Mouse (Mus musculus) kidney, embryonic 16.5 days (tissue): ENCODE measurements around the gene March2. TPM values are rescaled to one million over a fixed set of nuclear protein-coding genes. Genes with fewer than 3 reads are reported as not detected.

ENCODE experiments used
- ATAC-seq: fragments of 200-750 bp; cut with Nextera tagmentation; 2 replicates; pipeline ENCODE4 v1.8.0; 2017; ENCODE audit warnings: moderate TSS enrichment; ENCODE audit not compliant: low FRiP score, low TSS enrichment
- H3K27ac ChIP-seq: fragments of 300-500 bp; sonication (generic); 2 replicates; pipeline ENCODE4 v1.5.1; 2014; ENCODE audit warnings: low read length
- H3K27me3 ChIP-seq: fragments of 300-500 bp; sonication (generic); 2 replicates; pipeline ENCODE4 v1.6.1; 2014; ENCODE audit warnings: low read length, control low read depth, mixed read lengths; ENCODE audit not compliant: insufficient read depth
- H3K36me3 ChIP-seq: fragments of 300-500 bp; sonication (generic); 2 replicates; pipeline ENCODE4 v1.6.1; 2014; ENCODE audit warnings: low read length, control low read depth, mixed read lengths; ENCODE audit not compliant: insufficient read depth
- H3K4me1 ChIP-seq: fragments of 300-500 bp; sonication (generic); 2 replicates; pipeline ENCODE4 v1.6.1; 2014; ENCODE audit warnings: low read length, control low read depth, mixed read lengths; ENCODE audit not compliant: insufficient read depth
- H3K4me2 ChIP-seq: fragments of 300-500 bp; sonication (generic); replicated peaks from 2 replicates; pipeline ENCODE4 v1.6.1; 2014; ENCODE audit warnings: low read depth, low read length
- H3K4me3 ChIP-seq: fragments of 300-500 bp; sonication (generic); 2 replicates; pipeline ENCODE4 v1.5.1; 2014; ENCODE audit warnings: mild to moderate bottlenecking, low read length
- H3K9ac ChIP-seq: fragments of 300-500 bp; sonication (generic); replicated peaks from 2 replicates; pipeline ENCODE4 v1.6.1; 2014; ENCODE audit warnings: low read length
- H3K9me3 ChIP-seq: fragments of 300-500 bp; sonication (generic); 2 replicates; pipeline ENCODE4 v1.6.1; 2016; ENCODE audit warnings: low read length, control low read depth
- WGBS: fragments of 180-500 bp; shearing (Covaris S2); extraction: QIAGEN DNeasy Blood & Tissue Kit; methylation state at CpG from one replicate; pipeline ENCODE4 v1.1.7; 2014; 5-methylcytosine and 5-hydroxymethylcytosine counted together
- polyA plus RNA-seq: library from polyadenylated mRNA; unstranded; fragments of >200 nt; fragmentation: Nextera tagmentation; extraction: Ambion mirVana; gene quantifications from 2 replicates; pipeline ENCODE4 v1.2.1, GENCODE M21; 2015

The March2 gene
- 58.4 and 61.9 TPM in 2 replicates for polyA plus RNA-seq

- no peaks in the 10 kb centered on the region for H3K9me3 ChIP-seq
- H3K36me3 ChIP-seq: no peaks in the 10 kb centered on the region
- WGBS: under 1% methylated on average over 46 of the region's 46 CpGs
- H3K4me1 ChIP-seq: 0 out of 2 replicates have a peak, but pooled peaks cover 6% of the 10 kb centered on the region
- H3K4me2 ChIP-seq: peak within 1 kb of the TSS; percentile 83
- no peaks in the 10 kb centered on the region for H3K27me3 ChIP-seq
- peak within 1 kb of the TSS; percentile 89 for H3K4me3 ChIP-seq
- peak; percentile 100 for ATAC-seq
- no peak within 1 kb of the TSS for H3K27ac ChIP-seq
- H3K9ac ChIP-seq: peak within 1 kb of the TSS; percentile 84
These were observed at the start of gene March2 for GRCm38 (mm10) chr17:33718384-33718881. March2 (minus strand) TSS chr17:33718670.

GRCm38 (mm10) chr17:33766389-33766788 lies 47.9 kb upstream of the March2 start:
- 63% methylated on average over 3 of the region's 3 CpGs for WGBS
- no peak overlapping the region for H3K4me2 ChIP-seq
- H3K27me3 ChIP-seq: no peaks in the 10 kb centered on the region
- H3K36me3 ChIP-seq: no peaks in the 10 kb centered on the region
- no peaks in the 10 kb centered on the region for H3K4me1 ChIP-seq
- no peak overlapping the region for H3K9ac ChIP-seq
- no peak overlapping the region for H3K27ac ChIP-seq
- H3K9me3 ChIP-seq: no peaks in the 10 kb centered on the region
- no peak overlapping the region for H3K4me3 ChIP-seq
- no peak for ATAC-seq

- Histone ChIP-seq H3K9me3 (no peaks in the 10 kb centered on the region), H3K27me3 (no peaks in the 10 kb centered on the region), H3K4me2 (peak within 1 kb of the TSS; percentile 90), H3K4me3 (peak within 1 kb of the TSS; percentile 74), H3K4me1 (peaks cover 39% of the 10 kb centered on the region), H3K9ac (peak within 1 kb of the TSS; percentile 98), H3K36me3 (peaks cover 2% of the 10 kb centered on the region; the same call in 1 of the 2 replicates), H3K27ac (peak within 1 kb of the TSS; percentile 100)
- peak; percentile 100 for ATAC-seq
- WGBS: 2% methylated on average over 35 of the region's 35 CpGs
These were observed 42.0 kb upstream of the March2 start, which contains the start of gene Rab11b for GRCm38 (mm10) chr17:33760255-33761165. Rab11b (minus strand) TSS chr17:33760530.

- peaks cover 42% of the 10 kb centered on the region for H3K4me1 ChIP-seq
- H3K36me3 ChIP-seq: peaks cover 3% of the 10 kb centered on the region; the same call in 1 of the 2 replicates
- H3K27me3 ChIP-seq: no peaks in the 10 kb centered on the region
- peak overlapping the region; percentile 100 for H3K27ac ChIP-seq
- H3K9me3 ChIP-seq: no peaks in the 10 kb centered on the region
- WGBS: under 1% methylated on average over 24 of the region's 38 CpGs
- peak overlapping the region; percentile 90 for H3K4me2 ChIP-seq
- peak; percentile 91 for ATAC-seq
- peak overlapping the region; percentile 98 for H3K9ac ChIP-seq
- H3K4me3 ChIP-seq: peak overlapping the region; percentile 74
These were observed 41.3 kb upstream of the March2 start for GRCm38 (mm10) chr17:33759767-33760254.

- Histone ChIP-seq H3K4me1 (peaks cover 42% of the 10 kb centered on the region), H3K9ac (no peak overlapping the region), H3K4me3 (no peak overlapping the region), H3K27me3 (no peaks in the 10 kb centered on the region), H3K9me3 (no peaks in the 10 kb centered on the region), H3K27ac (no peak overlapping the region), H3K36me3 (peaks cover 3% of the 10 kb centered on the region; the same call in 1 of the 2 replicates), H3K4me2 (no peak overlapping the region)
- no peak for ATAC-seq
- WGBS: 51% methylated on average over 4 of the region's 4 CpGs
These were observed 38.8 kb upstream of the March2 start for GRCm38 (mm10) chr17:33757231-33757630.

GRCm38 (mm10) chr17:33756108-33756790 lies 37.8 kb upstream of the March2 start:
- 86% methylated on average over 3 of the region's 3 CpGs for WGBS
- Histone ChIP-seq H3K4me1 (peaks cover 42% of the 10 kb centered on the region), H3K9me3 (no peaks in the 10 kb centered on the region), H3K27me3 (no peaks in the 10 kb centered on the region), H3K36me3 (peaks cover 4% of the 10 kb centered on the region; the same call in 1 of the 2 replicates), H3K4me3 (no peak overlapping the region), H3K9ac (no peak overlapping the region), H3K27ac (peak overlapping the region; percentile 30; the same call in 1 of the 2 replicates), H3K4me2 (no peak overlapping the region)
- ATAC-seq: no peak

- Histone ChIP-seq H3K4me3 (no peak overlapping the region), H3K4me1 (peaks cover 42% of the 10 kb centered on the region), H3K9me3 (no peaks in the 10 kb centered on the region), H3K36me3 (peaks cover 10% of the 10 kb centered on the region), H3K9ac (0 out of 2 replicates have a peak overlapping the region, but pooled peaks have one; percentile 7), H3K27ac (peak overlapping the region; percentile 51; the same call in 1 of the 2 replicates), H3K27me3 (no peaks in the 10 kb centered on the region), H3K4me2 (no peak overlapping the region)
- WGBS: 73% methylated on average over 10 of the region's 10 CpGs
- no peak for ATAC-seq
These were observed 37.1 kb upstream of the March2 start for GRCm38 (mm10) chr17:33755418-33756107.

GRCm38 (mm10) chr17:33754656-33755055 lies 36.2 kb upstream of the March2 start:
- Histone ChIP-seq H3K36me3 (peaks cover 18% of the 10 kb centered on the region), H3K4me1 (peaks cover 42% of the 10 kb centered on the region), H3K27ac (no peak overlapping the region), H3K9me3 (no peaks in the 10 kb centered on the region), H3K27me3 (no peaks in the 10 kb centered on the region), H3K4me3 (no peak overlapping the region), H3K4me2 (no peak overlapping the region), H3K9ac (no peak overlapping the region)
- 68% methylated on average over 1 of the region's 1 CpGs for WGBS
- no peak for ATAC-seq

- H3K4me1 ChIP-seq: peaks cover 21% of the 10 kb centered on the region
- no peak overlapping the region for H3K4me2 ChIP-seq
- H3K36me3 ChIP-seq: peaks cover 40% of the 10 kb centered on the region
- WGBS: 99% methylated on average over 2 of the region's 2 CpGs
- no peak overlapping the region for H3K4me3 ChIP-seq
- no peaks in the 10 kb centered on the region for H3K9me3 ChIP-seq
- no peaks in the 10 kb centered on the region for H3K27me3 ChIP-seq
- no peak overlapping the region for H3K27ac ChIP-seq
- H3K9ac ChIP-seq: no peak overlapping the region
- no peak for ATAC-seq
These were observed 33.8 kb upstream of the March2 start for GRCm38 (mm10) chr17:33752297-33752696.
